Mouse (Mus musculus): Measurements from ENCODE around the gene Scgb1a1.
"Not testable (repeated sequence)": the region's sequence is repeated elsewhere in the genome, so short reads cannot be mapped to it uniquely, and the experiment has no call there.

The Scgb1a1 gene

GRCm38 (mm10) chr19:9065621-9066561, 21.9 kb downstream of the Scgb1a1 start:
- DNase-seq: peak; percentile 40

GRCm38 (mm10) chr19:9063831-9064230, 23.9 kb downstream of the Scgb1a1 start:
- no peak for DNase-seq

GRCm38 (mm10) chr19:9062822-9063221, 24.9 kb downstream of the Scgb1a1 start:
- no peak for DNase-seq

GRCm38 (mm10) chr19:9061221-9061893, 26.4 kb downstream of the Scgb1a1 start:
- peak; percentile 74 for DNase-seq

- DNase-seq: peak; percentile 67
These were observed 27.7 kb downstream of the Scgb1a1 start for GRCm38 (mm10) chr19:9060103-9060502.

- DNase-seq: no peak
These were observed 28.4 kb downstream of the Scgb1a1 start for GRCm38 (mm10) chr19:9059391-9059790.

GRCm38 (mm10) chr19:9058944-9059343, 28.8 kb downstream of the Scgb1a1 start:
- no peak for DNase-seq

GRCm38 (mm10) chr19:9058331-9058884, 29.4 kb downstream of the Scgb1a1 start:
- DNase-seq: no peak

- DNase-seq: no peak
These were observed 30.1 kb downstream of the Scgb1a1 start for GRCm38 (mm10) chr19:9057679-9058078.

- DNase-seq: no peak
These were observed 31.9 kb downstream of the Scgb1a1 start for GRCm38 (mm10) chr19:9055703-9056355.

- peak; percentile 71 for DNase-seq
These were observed 32.6 kb downstream of the Scgb1a1 start for GRCm38 (mm10) chr19:9055153-9055552.

- peak; percentile 88 for DNase-seq
These were observed 34.8 kb downstream of the Scgb1a1 start for GRCm38 (mm10) chr19:9052803-9053431.

- DNase-seq: not testable (repeated sequence)
These were observed 35.8 kb downstream of the Scgb1a1 start for GRCm38 (mm10) chr19:9051985-9052384.

- DNase-seq: no peak
These were observed 37.2 kb downstream of the Scgb1a1 start for GRCm38 (mm10) chr19:9050294-9051229.

- DNase-seq: no peak
These were observed 38.6 kb downstream of the Scgb1a1 start for GRCm38 (mm10) chr19:9048981-9049687.

- DNase-seq: peak; percentile 64
These were observed 39.8 kb downstream of the Scgb1a1 start for GRCm38 (mm10) chr19:9047946-9048387.

GRCm38 (mm10) chr19:9047207-9047945, 40.4 kb downstream of the Scgb1a1 start:
- peak; percentile 52 for DNase-seq

GRCm38 (mm10) chr19:9044291-9044690, 43.5 kb downstream of the Scgb1a1 start:
- no peak for DNase-seq

- DNase-seq: no peak
These were observed 44.6 kb downstream of the Scgb1a1 start for GRCm38 (mm10) chr19:9043123-9043522.

GRCm38 (mm10) chr19:9041074-9041473, 46.7 kb downstream of the Scgb1a1 start:
- no peak for DNase-seq
